Mouse (Mus musculus) liver, embryonic 14.5 days (tissue): ENCODE results near the gene Rplp0. TPM values are rescaled to one million over a fixed set of nuclear protein-coding genes. Genes with fewer than 3 reads are reported as not detected.

Experiments
- ATAC-seq: fragments of 200-750 bp; cut with Nextera tagmentation; 2 replicates; pipeline ENCODE4 v1.8.0; 2017; ENCODE audit warnings: moderate number of reproducible peaks, mild to moderate bottlenecking, moderate library complexity; ENCODE audit not compliant: insufficient read depth
- DNase-seq, 3 experiments: peaks; one replicate each; pipeline ENCODE4 v3.0.0-alpha.2; 2012 to 2013; ENCODE audit warnings: low read depth in 3 of 3, low spot score in 3 of 3
- H3K27ac ChIP-seq: fragments of 300-500 bp; sonication (generic); 2 replicates; pipeline ENCODE4 v1.5.1; 2014; ENCODE audit warnings: moderate library complexity, mild to moderate bottlenecking, control low read depth, inconsistent platforms
- H3K27me3 ChIP-seq: fragments of 300-500 bp; sonication (generic); 2 replicates; pipeline ENCODE4 v1.6.1; 2014; ENCODE audit warnings: mild to moderate bottlenecking, low read length, moderate library complexity; ENCODE audit not compliant: control insufficient read depth, insufficient read depth
- H3K36me3 ChIP-seq: fragments of 300-500 bp; sonication (generic); replicated peaks from 2 replicates; pipeline ENCODE4 v1.6.1; 2014; ENCODE audit warnings: low read depth; ENCODE audit not compliant: control insufficient read depth, insufficient read depth
- H3K4me1 ChIP-seq, 2 experiments: fragments of 200-500 bp in 1 of 2; fragments of 300-500 bp in 1 of 2; sonication (generic) in 1 of 2; replicated peaks; 2 replicates each; pipeline ENCODE4 v1.6.1; 2012 to 2014; ENCODE audit warnings: antibody characterized with exemption in 1 of 2, inconsistent platforms in 1 of 2, low read length in 1 of 2; ENCODE audit not compliant: control insufficient read depth in 2 of 2, insufficient read depth in 2 of 2
- H3K4me2 ChIP-seq: fragments of 300-500 bp; sonication (generic); 2 replicates; pipeline ENCODE4 v1.6.1; 2014; ENCODE audit warnings: low read depth, mild to moderate bottlenecking, control low read depth, moderate library complexity
- H3K4me3 ChIP-seq, 2 experiments: fragments of 200-500 bp in 1 of 2; fragments of 300-500 bp in 1 of 2; sonication (generic) in 1 of 2; 2 replicates each; pipeline ENCODE4 v1.5.1; 2012 to 2014; ENCODE audit warnings: low read depth in 2 of 2, low read length in 2 of 2, mild to moderate bottlenecking in 2 of 2, control low read depth in 1 of 2, inconsistent platforms in 1 of 2, moderate library complexity in 1 of 2; ENCODE audit not compliant: insufficient read depth in 1 of 2
- H3K9ac ChIP-seq: fragments of 300-500 bp; sonication (generic); replicated peaks from 2 replicates; pipeline ENCODE4 v1.6.1; 2014; ENCODE audit warnings: mild to moderate bottlenecking, control low read depth, moderate library complexity
- H3K9me3 ChIP-seq: fragments of 300-500 bp; sonication (generic); 2 replicates; pipeline ENCODE4 v1.6.1; 2016; ENCODE audit warnings: low read length, mixed read lengths; ENCODE audit not compliant: control insufficient read depth
- CTCF ChIP-seq: IDR thresholded peaks from 2 replicates; pipeline ENCODE4 v1.5.1; 2016; ENCODE audit warnings: antibody characterized with exemption, low read depth, control low read depth
- EP300 ChIP-seq: IDR thresholded peaks from 2 replicates; pipeline ENCODE4 v1.6.1; 2016; ENCODE audit warnings: antibody characterized with exemption, low read depth
- WGBS: fragments of 180-500 bp; shearing (Covaris S2); extraction: QIAGEN DNeasy Blood & Tissue Kit; methylation state at CpG from one replicate; pipeline ENCODE4 v1.1.7; 2014; ENCODE audit not compliant: insufficient replicate concordance; 5-methylcytosine and 5-hydroxymethylcytosine counted together
- polyA plus RNA-seq, 2 experiments: library from polyadenylated mRNA; depleted of rRNA in 1 of 2; stranded (reverse) in 1 of 2; unstranded in 1 of 2; fragments of >200 nt; fragmentation: Nextera tagmentation in 1 of 2; extraction: Ambion mirVana in 1 of 2; gene quantifications; 2 replicates each; pipeline versions ENCODE4 v1.2.1 to v1.2.3; 2012 to 2014

Gene Rplp0
- polyA plus RNA-seq, 2 experiments, result 1,503 to 2,132 TPM

DNA sequence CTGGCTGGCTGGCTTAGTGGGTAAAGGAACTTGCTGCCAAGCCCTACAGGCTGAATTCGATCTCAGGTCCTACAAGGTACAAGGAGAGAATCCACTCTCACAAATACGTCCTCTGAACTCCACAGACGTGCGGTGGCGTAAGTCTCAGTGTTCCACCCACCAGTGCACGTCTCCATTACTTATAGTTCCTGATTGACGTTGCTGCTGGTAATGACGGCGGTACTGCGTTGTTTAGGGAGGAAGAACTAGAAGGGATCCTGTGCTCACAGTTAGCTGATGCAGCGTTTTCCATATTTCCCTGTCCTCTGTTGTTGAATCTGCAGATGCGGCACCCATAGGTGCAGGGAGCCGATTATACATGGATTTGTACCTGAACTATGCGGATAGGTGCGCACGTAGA, 45.5 kb upstream of the Rplp0 start:
- H3K4me2 ChIP-seq, result no peak overlapping the region
- H3K36me3 ChIP-seq, result no peaks in the 10 kb centered on the region
- H3K9me3 ChIP-seq, result no peaks in the 10 kb centered on the region
- peaks cover 8 to 19% of the 10 kb centered on the region in 2 experiments; a peak in 2 of 4 replicates for H3K4me1 ChIP-seq
- H3K4me3 ChIP-seq, result no peak overlapping the region
- no peak overlapping the region for H3K9ac ChIP-seq
- 79% methylated on average over 16 of the region's 16 CpGs for WGBS
- no peaks in the 10 kb centered on the region for H3K27me3 ChIP-seq
- ATAC-seq (no peak), DNase-seq (no peak)
- TF ChIP-seq EP300 (no peak), CTCF (no peak)
- H3K27ac ChIP-seq, result no peak overlapping the region

DNA sequence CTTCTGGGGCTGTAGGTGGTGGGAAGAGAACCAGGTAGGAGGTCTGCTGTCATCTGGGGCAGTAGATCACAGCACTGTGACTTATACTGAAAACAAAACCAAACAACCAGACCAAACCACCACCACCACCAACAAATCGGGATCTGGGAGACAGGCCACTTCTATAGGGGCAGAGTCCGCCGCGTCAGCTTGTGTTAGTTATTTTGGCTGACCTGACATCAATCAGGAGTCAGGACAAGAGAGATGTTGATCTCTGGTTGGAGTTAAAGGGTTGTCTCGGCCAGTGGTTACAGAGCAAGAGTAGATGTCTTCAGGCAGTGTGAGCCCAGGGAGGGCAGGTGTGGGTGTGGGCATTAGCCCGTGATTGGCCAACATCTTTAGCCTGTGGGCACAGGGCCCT, 44.9 kb upstream of the Rplp0 start:
- no peak overlapping the region for H3K4me3 ChIP-seq
- ATAC-seq, result no peak
- TF ChIP-seq CTCF (no peak), EP300 (no peak)
- 77% methylated on average over 6 of the region's 6 CpGs for WGBS
- H3K27ac ChIP-seq, result peak overlapping the region; percentile 19; the same call in 1 of the 2 replicates
- H3K27me3 ChIP-seq, result no peaks in the 10 kb centered on the region
- peaks cover 8 to 16% of the 10 kb centered on the region in 2 experiments; a peak in 2 of 4 replicates for H3K4me1 ChIP-seq
- H3K9me3 ChIP-seq, result no peaks in the 10 kb centered on the region
- no peak for DNase-seq
- H3K9ac ChIP-seq, result no peak overlapping the region
- H3K4me2 ChIP-seq, result peak overlapping the region; percentile 28; the same call in 1 of the 2 replicates
- H3K36me3 ChIP-seq, result no peaks in the 10 kb centered on the region

DNA sequence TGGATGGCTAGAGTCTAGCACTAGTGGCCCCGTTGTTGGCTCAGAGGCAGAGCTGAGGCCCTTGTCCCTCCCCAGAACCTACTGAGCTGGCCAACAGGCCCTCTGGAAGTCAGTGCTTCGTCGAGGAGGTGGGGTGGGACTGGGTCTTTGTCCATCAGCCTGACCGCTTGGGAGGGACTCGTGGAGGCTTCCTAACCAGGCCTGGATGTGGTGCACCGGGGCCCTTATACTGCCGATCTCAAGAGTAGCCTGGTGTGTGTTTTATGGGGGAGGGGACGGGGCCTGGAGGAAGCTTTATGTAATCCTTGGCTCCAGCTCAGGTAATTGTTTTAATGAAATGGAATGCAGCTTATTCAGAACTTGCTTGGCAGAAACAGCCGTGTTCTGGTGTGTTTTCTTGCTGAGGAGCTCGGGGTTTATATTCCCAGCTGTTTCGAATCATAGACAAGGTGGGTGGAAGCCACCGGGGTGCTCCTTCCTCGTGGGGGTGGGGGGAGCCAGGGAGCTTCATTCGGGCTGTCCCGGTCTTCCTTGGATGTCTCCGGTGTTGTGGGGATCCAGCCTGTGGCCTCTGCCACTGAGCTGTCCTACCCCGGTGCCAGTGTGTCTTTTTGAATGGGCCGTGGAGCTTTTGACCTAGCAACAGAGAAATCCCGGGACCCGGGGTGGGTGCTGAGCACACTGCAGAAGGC, 44.2 kb upstream of the Rplp0 start:
- no peak for TF ChIP-seq EP300
- no peak for TF ChIP-seq CTCF
- WGBS, result 56% methylated on average over 20 of the region's 20 CpGs
- no peaks in the 10 kb centered on the region for H3K9me3 ChIP-seq
- H3K27ac ChIP-seq, result peak overlapping the region; percentile 19
- peak overlapping the region; percentile 28; the same call in 1 of the 2 replicates for H3K4me2 ChIP-seq
- H3K27me3 ChIP-seq, result no peaks in the 10 kb centered on the region
- H3K36me3 ChIP-seq, result no peaks in the 10 kb centered on the region
- H3K4me1 ChIP-seq, result peaks cover 8 to 16% of the 10 kb centered on the region in 2 experiments; a peak in 2 of 4 replicates
- H3K4me3 ChIP-seq, result no peak overlapping the region
- no peak for DNase-seq
- ATAC-seq, result no peak
- H3K9ac ChIP-seq, result no peak overlapping the region

GRCm38 (mm10) chr5:115516081-115516907, 43.0 kb upstream of the Rplp0 start:
- 33% methylated on average over 32 of the region's 32 CpGs for WGBS
- H3K4me1 ChIP-seq, result peaks cover 10 to 27% of the 10 kb centered on the region in 2 experiments; a peak in 3 of 4 replicates
- H3K36me3 ChIP-seq, result no peaks in the 10 kb centered on the region
- H3K4me3 ChIP-seq, result peak overlapping the region in 1 of 2 experiments; percentile 10; a peak in 1 of 4 replicates
- peak; percentile 32; the same call in 1 of the 2 replicates for ATAC-seq
- DNase-seq, result no peak
- H3K9ac ChIP-seq, result no peak overlapping the region
- H3K4me2 ChIP-seq, result peak overlapping the region; percentile 47
- no peaks in the 10 kb centered on the region for H3K9me3 ChIP-seq
- H3K27ac ChIP-seq, result peak overlapping the region; percentile 0; the same call in 1 of the 2 replicates
- H3K27me3 ChIP-seq, result no peaks in the 10 kb centered on the region
- TF ChIP-seq EP300 (no peak), CTCF (no peak)

GRCm38 (mm10) chr5:115516908-115517307, 42.4 kb upstream of the Rplp0 start:
- no peak for DNase-seq
- Histone ChIP-seq H3K9ac (no peak overlapping the region), H3K4me2 (no peak overlapping the region), H3K4me1 (peaks cover 10 to 28% of the 10 kb centered on the region in 2 experiments; a peak in 3 of 4 replicates), H3K27ac (no peak overlapping the region), H3K4me3 (no peak overlapping the region), H3K36me3 (no peaks in the 10 kb centered on the region), H3K27me3 (no peaks in the 10 kb centered on the region), H3K9me3 (no peaks in the 10 kb centered on the region)
- 66% methylated on average over 7 of the region's 7 CpGs for WGBS
- ATAC-seq, result no peak
- TF ChIP-seq EP300, result no peak
- TF ChIP-seq CTCF, result no peak
